Comparison of ENCODE assay signal across 17 mouse cellular contexts in the genomic region with DNA sequence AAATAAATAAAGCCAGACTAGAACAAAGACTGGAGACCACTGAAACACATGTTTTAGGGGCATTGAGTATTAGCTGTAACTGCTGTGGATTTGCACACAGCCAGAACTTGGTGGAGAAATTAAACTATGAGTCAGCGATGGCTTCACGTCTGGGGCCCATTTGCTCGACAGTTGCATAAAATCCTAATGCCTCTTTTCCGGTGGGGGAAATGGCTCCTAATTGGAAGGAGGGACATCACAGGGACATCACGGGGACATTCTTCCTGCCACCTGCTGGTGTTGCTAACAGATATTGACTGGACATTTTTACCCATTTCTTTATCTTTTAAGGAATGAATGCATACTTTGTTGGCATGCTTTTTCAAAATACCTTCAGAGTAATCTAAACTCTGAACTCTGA.
"Had no signal": no experiment of that assay in that cellular context is flagged by ENCODE, and none has a peak within 500 bp of the region (broad histone marks: within the 10 kb centered on the region; RNA-seq: fewer than 3 reads in every experiment).

No protein-coding gene starts in this region.

- H3K36me3 ChIP-seq: liver, embryonic 13.5 days; liver, embryonic 15.5 days; midbrain, embryonic 13.5 days; neural tube, embryonic 12.5 days; stomach, embryonic 15.5 days had no signal

- H3K9me3 ChIP-seq: liver, embryonic 13.5 days; liver, embryonic 15.5 days; neural tube, embryonic 12.5 days; stomach, embryonic 15.5 days had no signal

- H3K9ac ChIP-seq: liver, embryonic 13.5 days; liver, embryonic 15.5 days; lung, embryonic 14.5 days; midbrain, embryonic 13.5 days; neural tube, embryonic 12.5 days; stomach, embryonic 15.5 days had no signal

- H3K27me3 ChIP-seq: liver, embryonic 13.5 days; liver, embryonic 15.5 days; megakaryocyte, embryonic 14.5 days; midbrain, embryonic 13.5 days; neural tube, embryonic 12.5 days; stomach, embryonic 15.5 days had no signal

- H3K27ac ChIP-seq: liver, embryonic 13.5 days; liver, embryonic 15.5 days; midbrain, embryonic 13.5 days; neural tube, embryonic 12.5 days; stomach, embryonic 15.5 days; stomach, postnatal 0 days had no signal

- ATAC-seq: midbrain, embryonic 13.5 days; midbrain, embryonic 16.5 days had no signal

- DNase-seq: liver, embryonic 13.5 days; lung, adult 18-20 months; lung, embryonic 14.5 days; lung, postnatal 10 days; lung, postnatal 4 days; right cerebral cortex, postnatal 14 days; thymus, adult 2 months; thymus, postnatal 25 days; thymus, postnatal 4 days had no signal

- H3K4me3 ChIP-seq: liver, embryonic 13.5 days; liver, embryonic 15.5 days; megakaryocyte, embryonic 14.5 days; midbrain, embryonic 13.5 days; neural tube, embryonic 12.5 days; stomach, embryonic 15.5 days had no signal

- H3K4me1 ChIP-seq: liver, embryonic 13.5 days; midbrain, embryonic 13.5 days; neural tube, embryonic 12.5 days; stomach, embryonic 15.5 days had no signal

- H3K4me2 ChIP-seq: liver, embryonic 13.5 days; liver, embryonic 15.5 days; lung, embryonic 14.5 days; midbrain, embryonic 11.5 days; midbrain, embryonic 13.5 days; neural tube, embryonic 12.5 days; stomach, embryonic 15.5 days had no signal
